Mouse (Mus musculus) liver, adult 2 months (tissue): Measurements from ENCODE around the gene Tha1.

Source experiments
- CTCF ChIP-seq: fragments of 200-500 bp; IDR thresholded peaks from 2 replicates; pipeline ENCODE4 v1.5.1; 2011; ENCODE audit warnings: low read depth, low read length, control low read depth
- POLR2A ChIP-seq: fragments of 200-500 bp; IDR thresholded peaks from 2 replicates; pipeline ENCODE4 v1.6.1; 2011; ENCODE audit warnings: low read length, control low read depth; ENCODE audit not compliant: insufficient read depth; ENCODE audit errors: extremely low read depth

GRCm38 (mm10) chr11:117832086-117832969, 41.0 kb downstream of the Tha1 start:
- peak; percentile 71 for TF ChIP-seq CTCF
- no peak for TF ChIP-seq POLR2A
